Mouse (Mus musculus): ENCODE measurements around the gene Sptan1.
A peak's percentile ranks its signal among the peaks of the same experiment; 100 is the strongest.

Gene Sptan1

GRCm38 (mm10) chr2:30061215-30062166 lies 96.1 kb downstream of the Sptan1 start:
- DNase-seq (ENCODE audit: low read depth, low spot score): peak; percentile 99

- DNase-seq (ENCODE audit: low read depth, low spot score): peak; percentile 90
Measured at GRCm38 (mm10) chr2:30062249-30063093, 97.1 kb downstream of the Sptan1 start.

- DNase-seq (ENCODE audit: low read depth, low spot score): peak; percentile 73
Measured at GRCm38 (mm10) chr2:30063235-30063634, 97.9 kb downstream of the Sptan1 start.

- no peak for DNase-seq (ENCODE audit: low read depth, low spot score)
Measured at GRCm38 (mm10) chr2:30063791-30064190, 98.4 kb downstream of the Sptan1 start.

- no peak for DNase-seq (ENCODE audit: low read depth, low spot score)
Measured at GRCm38 (mm10) chr2:30064298-30064697, 98.9 kb downstream of the Sptan1 start.

GRCm38 (mm10) chr2:30066046-30066901 lies 100.9 kb downstream of the Sptan1 start:
- peak; percentile 95 for DNase-seq (ENCODE audit: low read depth, low spot score)

GRCm38 (mm10) chr2:30067031-30067888 lies 101.9 kb downstream of the Sptan1 start:
- DNase-seq (ENCODE audit: low read depth, low spot score): peak; percentile 75

GRCm38 (mm10) chr2:30067962-30068361 lies 102.6 kb downstream of the Sptan1 start:
- DNase-seq (ENCODE audit: low read depth, low spot score): no peak

GRCm38 (mm10) chr2:30072875-30073274 lies 107.5 kb downstream of the Sptan1 start:
- no peak for DNase-seq (ENCODE audit: low read depth, low spot score)

GRCm38 (mm10) chr2:30073285-30073684 lies 107.9 kb downstream of the Sptan1 start:
- DNase-seq (ENCODE audit: low read depth, low spot score): peak; percentile 49

GRCm38 (mm10) chr2:30075625-30076024 lies 110.3 kb downstream of the Sptan1 start:
- DNase-seq (ENCODE audit: low read depth, low spot score): peak; percentile 49

- peak; percentile 50 for DNase-seq (ENCODE audit: low read depth, low spot score)
Measured at GRCm38 (mm10) chr2:30076439-30076838, 111.1 kb downstream of the Sptan1 start.

- DNase-seq (ENCODE audit: low read depth, low spot score): peak; percentile 61
Measured at GRCm38 (mm10) chr2:30076959-30077358, 111.6 kb downstream of the Sptan1 start.

- peak; percentile 95 for DNase-seq (ENCODE audit: low read depth, low spot score)
Measured at GRCm38 (mm10) chr2:30077502-30078348, 112.4 kb downstream of the Sptan1 start, which contains the start of gene Pkn3. Gene Pkn3, plus strand, starts transcription at chr2:30077684.

GRCm38 (mm10) chr2:30078349-30078712 lies 113.0 kb downstream of the Sptan1 start:
- DNase-seq (ENCODE audit: low read depth, low spot score): no peak

GRCm38 (mm10) chr2:30078760-30079159 lies 113.4 kb downstream of the Sptan1 start:
- no peak for DNase-seq (ENCODE audit: low read depth, low spot score)

GRCm38 (mm10) chr2:30080181-30080800 lies 114.9 kb downstream of the Sptan1 start:
- no peak for DNase-seq (ENCODE audit: low read depth, low spot score)

Data from R1 (cell line).